Mouse (Mus musculus): Measurements from ENCODE around the gene Akap8. TPM values are rescaled to one million over a fixed set of nuclear protein-coding genes. Genes with fewer than 3 reads are reported as not detected.

Akap8 gene
- total RNA-seq, 1 experiment = 156 TPM

DNA sequence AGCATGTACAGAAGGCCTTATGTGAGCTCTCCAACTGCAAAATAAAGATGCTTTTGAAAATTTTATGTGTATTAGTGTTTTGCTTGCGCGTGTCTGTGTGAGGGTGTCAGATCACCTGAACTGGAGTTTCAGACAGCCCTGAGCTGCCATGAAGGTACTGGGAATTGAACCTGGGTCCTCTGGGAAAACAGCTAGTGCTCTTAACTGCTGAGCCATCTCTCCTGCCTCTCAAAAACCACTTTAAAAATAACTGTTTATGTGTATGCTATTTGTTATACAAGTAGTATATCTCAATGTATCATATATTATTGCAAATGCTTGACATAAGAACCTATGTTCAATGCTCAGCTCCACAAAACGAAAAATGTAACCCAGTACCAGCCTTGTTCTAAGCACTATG lies 30.2 kb upstream of the Akap8 start:
- in situ Hi-C loops (cut with MboI; ENCODE audit: low sequenced_read_pairs in 2 of 2, unreplicated experiment in 2 of 2) = no loop called here
- no peak for TF ChIP-seq HCFC1 (IDR thresholded peaks at IDR 0.05; ENCODE audit: borderline replicate concordance, insufficient read depth, low read length)
- no peak for TF ChIP-seq ZC3H11A (IDR thresholded peaks at IDR 0.05; ENCODE audit: borderline replicate concordance, low read depth, low read length)
- no peak for TF ChIP-seq ZNF384 (IDR thresholded peaks at IDR 0.05; ENCODE audit: low read depth, low read length)
- TF ChIP-seq CHD2 (IDR thresholded peaks at IDR 0.05; ENCODE audit: low read depth, low read length) = no peak
- no peak for TF ChIP-seq MAFK (IDR thresholded peaks at IDR 0.05; ENCODE audit: insufficient read depth, low read depth, low read length)
- H3K27ac ChIP-seq (ENCODE audit: insufficient read depth, low read depth, low read length, poor library complexity, severe bottlenecking) = no peak overlapping the region
- H3K36me3 ChIP-seq (ENCODE audit: control insufficient read depth, insufficient read depth, low read length, poor library complexity, severe bottlenecking) = peaks cover 16% of the 10 kb centered on the region
- DNase-seq (ENCODE audit: low read depth, low spot score) = no peak
- peak overlapping the region in 1 of 2 experiments; percentile 98; a peak in 2 of 4 replicates for H3K4me3 ChIP-seq (ENCODE audit: insufficient read depth in 1 of 2, low read depth in 1 of 2, low read length in 2 of 2, poor library complexity in 1 of 2, severe bottlenecking in 1 of 2)
- no peak overlapping the region for H3K9ac ChIP-seq (ENCODE audit: insufficient read depth, low read depth, low read length, poor library complexity, severe bottlenecking)
- peaks cover 0 to 14% of the 10 kb centered on the region in 2 experiments; a peak in 3 of 4 replicates for H3K4me1 ChIP-seq (ENCODE audit: control insufficient read depth in 2 of 2, insufficient read depth in 2 of 2, low read length in 2 of 2, poor library complexity in 1 of 2)
- H3K9me3 ChIP-seq (ENCODE audit: control insufficient read depth, insufficient read depth, low read depth, low read length) = no peaks in the 10 kb centered on the region

DNA sequence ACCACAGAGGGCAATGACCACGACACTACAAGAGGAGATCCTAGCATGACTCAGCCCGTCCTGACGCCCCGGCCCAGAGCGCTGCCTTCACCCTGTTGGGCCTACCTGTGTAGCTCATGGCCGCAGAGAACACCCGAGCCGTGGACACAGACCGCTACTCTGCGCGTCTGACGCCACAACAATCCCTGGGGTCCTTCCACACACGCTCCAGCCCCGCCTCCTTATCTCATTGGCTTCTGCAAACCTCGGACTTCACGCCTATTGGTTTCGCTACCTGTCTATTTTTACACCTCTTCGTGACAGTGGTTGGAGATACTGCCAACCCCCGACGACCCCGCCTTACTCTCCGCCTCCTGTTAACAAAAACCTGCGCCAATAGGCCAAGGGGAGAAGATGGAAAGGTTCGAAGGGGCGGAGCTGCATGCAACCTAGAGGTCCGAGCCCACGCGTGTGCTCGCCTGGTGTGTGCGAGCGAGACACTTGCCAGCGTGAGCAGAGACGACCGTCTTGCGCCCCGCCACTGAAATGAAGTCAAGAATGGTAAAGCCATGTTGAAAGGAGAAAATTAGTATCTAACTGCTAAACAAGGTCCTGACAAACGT lies 29.4 kb upstream of the Akap8 start, which contains the start of gene Akap8l:
Akap8l (minus strand) TSS at position 226 of the 602 bp plus-strand sequence.
- in situ Hi-C loops (cut with MboI; ENCODE audit: low sequenced_read_pairs in 2 of 2, unreplicated experiment in 2 of 2) = no loop called here
- H3K36me3 ChIP-seq (ENCODE audit: control insufficient read depth, insufficient read depth, low read length, poor library complexity, severe bottlenecking) = peaks cover 11% of the 10 kb centered on the region
- H3K9me3 ChIP-seq (ENCODE audit: control insufficient read depth, insufficient read depth, low read depth, low read length) = no peaks in the 10 kb centered on the region
- peak within 1 kb of the TSS; percentile 81 for H3K9ac ChIP-seq (ENCODE audit: insufficient read depth, low read depth, low read length, poor library complexity, severe bottlenecking)
- H3K4me3 ChIP-seq (ENCODE audit: insufficient read depth in 1 of 2, low read depth in 1 of 2, low read length in 2 of 2, poor library complexity in 1 of 2, severe bottlenecking in 1 of 2) = peak within 1 kb of the TSS; percentile 82 to 98
- peaks cover 0 to 13% of the 10 kb centered on the region in 2 experiments; a peak in 3 of 4 replicates for H3K4me1 ChIP-seq (ENCODE audit: control insufficient read depth in 2 of 2, insufficient read depth in 2 of 2, low read length in 2 of 2, poor library complexity in 1 of 2)
- TF ChIP-seq CHD2 (IDR thresholded peaks at IDR 0.05; ENCODE audit: low read depth, low read length) (peak; percentile 95), HCFC1 (IDR thresholded peaks at IDR 0.05; ENCODE audit: borderline replicate concordance, insufficient read depth, low read length) (0 out of 2 replicates have a peak, but pooled peaks have one; percentile 40), MAFK (IDR thresholded peaks at IDR 0.05; ENCODE audit: insufficient read depth, low read depth, low read length) (0 out of 2 replicates have a peak, but pooled peaks have one; percentile 37), ZNF384 (IDR thresholded peaks at IDR 0.05; ENCODE audit: low read depth, low read length) (no peak)
- peak; percentile 99 for DNase-seq (ENCODE audit: low read depth, low spot score)
- H3K27ac ChIP-seq (ENCODE audit: insufficient read depth, low read depth, low read length, poor library complexity, severe bottlenecking) = no peak within 1 kb of the TSS

DNA sequence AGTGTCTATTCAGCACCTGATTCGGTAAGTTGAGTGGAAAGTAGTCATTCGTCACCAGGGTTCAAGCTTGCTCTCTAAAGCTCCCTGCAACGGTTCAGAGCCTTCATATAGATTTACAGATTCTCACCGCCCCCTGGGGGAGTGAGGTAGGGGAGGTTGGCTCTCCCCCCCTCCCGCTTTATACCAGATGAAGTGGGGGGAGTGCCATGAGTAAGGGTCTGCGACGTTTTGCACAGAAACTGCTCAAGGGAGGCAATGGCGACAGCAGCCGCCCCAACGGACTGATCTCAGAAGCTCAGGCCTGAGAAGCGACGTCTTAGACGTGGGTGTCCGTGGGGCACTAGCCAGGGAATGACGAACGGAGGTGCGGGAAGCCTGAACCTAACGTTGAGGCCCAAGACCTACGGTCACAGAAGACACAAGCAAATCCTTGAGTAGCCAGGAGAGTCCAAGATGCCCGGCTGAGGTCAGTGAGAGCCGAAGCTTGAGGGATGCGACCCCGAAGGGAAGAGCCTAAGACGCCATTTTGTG lies 28.9 kb upstream of the Akap8 start:
- Histone ChIP-seq H3K4me1 (ENCODE audit: control insufficient read depth in 2 of 2, insufficient read depth in 2 of 2, low read length in 2 of 2, poor library complexity in 1 of 2) (peaks cover 0 to 13% of the 10 kb centered on the region in 2 experiments; a peak in 3 of 4 replicates), H3K27ac (ENCODE audit: insufficient read depth, low read depth, low read length, poor library complexity, severe bottlenecking) (no peak overlapping the region), H3K9me3 (ENCODE audit: control insufficient read depth, insufficient read depth, low read depth, low read length) (no peaks in the 10 kb centered on the region), H3K9ac (ENCODE audit: insufficient read depth, low read depth, low read length, poor library complexity, severe bottlenecking) (peak overlapping the region; percentile 81), H3K4me3 (ENCODE audit: insufficient read depth in 1 of 2, low read depth in 1 of 2, low read length in 2 of 2, poor library complexity in 1 of 2, severe bottlenecking in 1 of 2) (peak overlapping the region; percentile 82 to 98), H3K36me3 (ENCODE audit: control insufficient read depth, insufficient read depth, low read length, poor library complexity, severe bottlenecking) (peaks cover 9% of the 10 kb centered on the region)
- DNase-seq (ENCODE audit: low read depth, low spot score) = no peak
- TF ChIP-seq MAFK (IDR thresholded peaks at IDR 0.05; ENCODE audit: insufficient read depth, low read depth, low read length) = no peak
- TF ChIP-seq ZC3H11A (IDR thresholded peaks at IDR 0.05; ENCODE audit: borderline replicate concordance, low read depth, low read length) = no peak
- TF ChIP-seq HCFC1 (IDR thresholded peaks at IDR 0.05; ENCODE audit: borderline replicate concordance, insufficient read depth, low read length) = peak; percentile 51; the same call in 1 of the 2 replicates
- TF ChIP-seq CHD2 (IDR thresholded peaks at IDR 0.05; ENCODE audit: low read depth, low read length) = no peak
- TF ChIP-seq ZNF384 (IDR thresholded peaks at IDR 0.05; ENCODE audit: low read depth, low read length) = no peak
- in situ Hi-C loops (cut with MboI; ENCODE audit: low sequenced_read_pairs in 2 of 2, unreplicated experiment in 2 of 2) = loop anchor here in 1 of 2 experiments (10.0 kb wide), 1 partner anchor 145 kb away; no protein-coding TSS in a partner anchor

DNA sequence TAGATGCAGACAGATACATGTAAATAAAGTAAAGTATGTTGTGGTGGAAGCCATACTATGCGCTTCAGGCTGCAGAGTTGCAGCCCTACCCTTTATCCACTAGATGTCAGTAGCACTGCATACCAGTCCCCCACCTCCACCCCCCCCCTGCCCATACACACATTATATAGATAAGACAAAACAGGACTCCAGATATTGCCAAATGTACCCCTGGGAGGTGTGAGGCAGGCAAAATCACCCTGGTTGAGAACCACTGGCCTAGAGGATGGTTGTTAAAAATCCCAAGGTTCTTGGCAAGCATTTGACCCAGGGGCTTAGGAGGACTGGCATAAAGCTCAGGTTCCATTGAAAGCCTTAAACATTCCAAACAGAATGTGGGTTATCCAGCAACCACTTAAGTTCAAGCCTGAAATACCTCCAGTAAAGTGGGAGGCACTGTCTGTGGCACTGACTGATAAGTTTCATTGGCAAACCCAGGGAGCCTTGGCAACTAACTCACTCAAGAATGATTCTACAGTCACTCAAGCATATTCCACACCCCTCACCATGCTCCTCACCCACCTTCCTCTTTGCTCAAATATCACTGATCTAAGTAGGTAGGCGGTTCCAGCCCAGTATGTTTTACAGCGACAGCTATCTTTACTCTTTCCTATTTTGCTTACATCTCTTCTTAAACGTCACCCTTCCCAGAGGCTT lies 28.1 kb upstream of the Akap8 start:
- Histone ChIP-seq H3K4me1 (ENCODE audit: control insufficient read depth in 2 of 2, insufficient read depth in 2 of 2, low read length in 2 of 2, poor library complexity in 1 of 2) (peaks cover 0 to 8% of the 10 kb centered on the region in 2 experiments; a peak in 3 of 4 replicates), H3K9me3 (ENCODE audit: control insufficient read depth, insufficient read depth, low read depth, low read length) (no peaks in the 10 kb centered on the region), H3K9ac (ENCODE audit: insufficient read depth, low read depth, low read length, poor library complexity, severe bottlenecking) (peak overlapping the region; percentile 25; the same call in 1 of the 2 replicates), H3K27ac (ENCODE audit: insufficient read depth, low read depth, low read length, poor library complexity, severe bottlenecking) (no peak overlapping the region), H3K36me3 (ENCODE audit: control insufficient read depth, insufficient read depth, low read length, poor library complexity, severe bottlenecking) (peaks cover 6% of the 10 kb centered on the region), H3K4me3 (ENCODE audit: insufficient read depth in 1 of 2, low read depth in 1 of 2, low read length in 2 of 2, poor library complexity in 1 of 2, severe bottlenecking in 1 of 2) (peak overlapping the region; percentile 82 to 98)
- in situ Hi-C loops (cut with MboI; ENCODE audit: low sequenced_read_pairs in 2 of 2, unreplicated experiment in 2 of 2) = loop anchor here in 1 of 2 experiments (10.0 kb wide), 1 partner anchor 146 kb away; no protein-coding TSS in a partner anchor
- TF ChIP-seq ZNF384 (IDR thresholded peaks at IDR 0.05; ENCODE audit: low read depth, low read length) (no peak), CHD2 (IDR thresholded peaks at IDR 0.05; ENCODE audit: low read depth, low read length) (no peak), HCFC1 (IDR thresholded peaks at IDR 0.05; ENCODE audit: borderline replicate concordance, insufficient read depth, low read length) (no peak), MAFK (IDR thresholded peaks at IDR 0.05; ENCODE audit: insufficient read depth, low read depth, low read length) (no peak), ZC3H11A (IDR thresholded peaks at IDR 0.05; ENCODE audit: borderline replicate concordance, low read depth, low read length) (no peak)
- no peak for DNase-seq (ENCODE audit: low read depth, low spot score)
